Mouse (Mus musculus) A20 (cell line): Measurements from ENCODE around the gene Col18a1.

ENCODE experiments used
- DNase-seq: peaks from one replicate; pipeline ENCODE4 v3.0.0-alpha.2; 2011; ENCODE audit warnings: low read depth, low spot score

The Col18a1 gene

DNA sequence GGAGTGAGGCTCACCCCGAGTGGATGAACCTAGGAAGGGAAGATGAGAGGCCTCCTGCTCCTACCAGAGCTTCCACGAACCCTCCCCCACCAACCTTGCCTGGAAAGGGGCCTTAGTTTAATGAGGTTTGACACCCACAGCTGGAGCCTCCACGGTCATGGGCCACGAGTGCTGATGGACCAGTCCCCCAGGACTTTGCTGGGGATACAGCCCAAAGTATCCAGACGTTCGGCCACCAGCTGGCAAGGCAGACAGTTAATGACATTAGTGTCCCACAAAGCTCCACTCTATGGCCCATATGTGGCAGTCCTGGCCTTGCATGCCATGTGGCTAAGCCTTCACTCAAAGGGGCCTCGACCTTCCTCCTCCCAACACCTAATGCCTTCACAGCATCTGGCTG, 55.5 kb downstream of the Col18a1 start:
- DNase-seq = no peak

DNA sequence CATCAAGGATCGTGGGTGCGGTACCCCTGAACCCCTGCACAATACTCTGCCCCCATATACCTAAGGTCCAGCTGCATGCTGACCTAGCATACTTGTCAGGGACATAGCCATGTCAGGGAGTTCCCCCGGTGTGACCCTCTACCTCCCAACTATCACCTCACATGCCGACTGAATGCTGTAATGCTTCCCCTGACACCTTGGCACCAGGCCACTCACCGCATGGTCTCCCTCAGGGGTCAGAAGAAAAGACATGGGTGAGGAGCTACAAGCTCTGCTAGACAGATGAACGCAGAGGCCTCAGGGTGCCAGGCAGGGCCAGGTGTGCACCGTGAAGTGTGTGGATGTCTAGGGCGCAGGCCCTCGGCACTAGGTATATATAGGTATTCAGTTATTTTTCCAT, 56.3 kb downstream of the Col18a1 start:
- no peak for DNase-seq

DNA sequence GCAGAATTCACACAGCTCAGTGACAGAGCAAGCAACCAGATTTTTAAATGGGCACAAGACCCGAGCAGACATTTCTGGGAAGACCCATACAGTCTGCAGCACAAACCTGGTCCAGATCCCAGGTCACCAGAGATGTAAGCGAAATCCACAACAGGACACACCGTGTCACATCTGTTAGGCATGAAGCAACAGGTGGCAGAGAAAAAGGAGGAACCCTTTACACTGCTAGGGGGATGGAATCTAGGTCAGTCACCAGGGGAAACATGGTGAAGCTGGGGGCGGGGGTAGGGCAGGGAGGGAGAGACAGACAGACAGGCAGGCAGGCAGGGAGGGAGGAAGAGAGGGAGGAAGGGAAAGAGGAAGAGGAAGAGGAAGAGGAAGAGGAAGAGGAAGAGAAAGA, 58.2 kb downstream of the Col18a1 start:
- no peak for DNase-seq

DNA sequence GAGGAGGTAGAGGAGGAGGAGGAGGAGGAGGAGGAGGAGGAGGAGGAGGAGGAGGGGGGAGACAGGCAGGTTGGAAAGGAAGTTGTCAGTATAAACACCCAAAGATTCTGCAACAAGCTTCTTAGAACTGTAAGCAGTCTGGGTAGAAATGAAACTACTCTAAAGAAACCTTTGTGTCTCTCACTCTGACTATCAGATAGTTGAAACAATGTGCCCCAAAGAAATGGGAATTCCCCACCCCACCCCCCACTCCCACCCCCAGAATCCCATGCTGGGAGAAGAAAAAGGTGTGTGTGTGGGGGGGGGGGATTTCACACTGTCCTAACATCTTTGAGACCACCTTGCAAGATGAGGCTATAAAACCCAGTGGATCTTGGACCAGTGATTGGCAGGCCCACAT, 62.0 kb downstream of the Col18a1 start:
- no peak for DNase-seq

DNA sequence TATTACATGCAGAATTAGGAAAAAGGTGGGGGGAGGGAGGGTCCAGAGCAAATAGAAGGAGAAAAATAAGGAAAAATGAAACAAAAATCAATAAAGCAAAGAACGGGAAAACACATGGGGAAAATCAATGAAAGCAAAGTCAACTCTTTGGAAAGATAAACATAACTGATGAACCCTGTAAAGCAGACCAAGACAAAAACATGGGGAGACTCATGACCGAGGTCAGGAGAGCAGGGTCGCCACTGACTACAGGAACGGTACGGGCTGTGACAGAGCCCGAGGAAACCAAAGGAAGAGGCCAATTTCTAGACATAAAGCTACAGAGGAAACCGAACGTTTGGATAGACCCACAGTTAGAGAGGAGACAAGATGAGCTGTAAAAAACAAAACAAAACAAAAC, 62.7 kb downstream of the Col18a1 start:
- no peak for DNase-seq

DNA sequence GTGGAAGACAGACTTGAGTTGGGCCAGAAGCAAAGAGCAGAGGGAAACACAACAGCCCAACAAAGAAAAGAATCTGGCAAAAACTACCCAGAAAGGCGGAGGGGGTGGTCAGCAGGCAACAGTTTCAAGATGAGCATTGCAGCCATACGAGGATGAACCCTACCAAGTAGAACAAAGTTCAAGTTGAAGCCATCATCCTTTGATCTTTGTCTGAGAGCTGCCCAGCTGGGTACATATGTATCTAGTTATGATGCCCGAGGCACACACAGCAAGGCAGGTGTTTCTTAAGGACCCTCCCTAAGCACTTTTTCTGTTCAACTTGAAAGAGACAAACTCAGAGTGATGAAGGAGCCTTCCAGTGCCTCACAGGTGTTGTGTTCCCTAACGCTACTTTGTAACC, 66.6 kb downstream of the Col18a1 start:
- no peak for DNase-seq

DNA sequence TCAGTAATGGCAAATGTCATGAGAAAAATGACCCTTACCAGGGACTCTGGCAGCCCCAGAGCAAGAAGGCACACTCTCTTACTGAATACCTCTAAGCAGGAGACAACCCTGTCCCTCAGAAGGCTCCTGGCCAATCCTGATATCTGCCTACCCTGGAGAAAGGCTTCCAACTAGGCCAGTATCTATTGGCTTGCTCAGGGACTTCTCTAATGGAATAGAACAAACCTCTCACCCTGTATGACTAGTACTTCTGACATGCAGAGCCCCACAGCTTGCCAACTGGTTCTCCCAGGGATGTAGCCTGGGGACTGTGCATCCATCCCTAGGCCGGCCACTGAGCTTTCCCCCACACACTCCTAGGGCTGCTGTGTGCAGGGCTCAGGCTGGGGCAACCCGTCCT, 67.7 kb downstream of the Col18a1 start:
- no peak for DNase-seq

DNA sequence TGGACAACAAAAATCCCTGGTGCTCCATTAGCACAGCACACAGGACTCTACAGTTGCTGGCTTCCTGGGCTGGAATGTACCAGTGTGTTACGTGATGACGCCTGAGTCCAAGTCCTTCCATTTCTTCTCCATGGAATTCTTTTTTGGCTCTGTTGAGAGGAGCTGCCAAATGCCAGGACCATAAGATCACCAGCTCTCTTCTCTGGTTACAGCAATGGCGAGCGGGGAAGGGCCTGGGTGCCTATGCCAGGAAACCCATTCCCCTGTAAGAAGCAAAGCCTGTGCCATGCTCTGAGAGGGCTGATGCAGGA, 68.5 kb downstream of the Col18a1 start:
- no peak for DNase-seq

DNA sequence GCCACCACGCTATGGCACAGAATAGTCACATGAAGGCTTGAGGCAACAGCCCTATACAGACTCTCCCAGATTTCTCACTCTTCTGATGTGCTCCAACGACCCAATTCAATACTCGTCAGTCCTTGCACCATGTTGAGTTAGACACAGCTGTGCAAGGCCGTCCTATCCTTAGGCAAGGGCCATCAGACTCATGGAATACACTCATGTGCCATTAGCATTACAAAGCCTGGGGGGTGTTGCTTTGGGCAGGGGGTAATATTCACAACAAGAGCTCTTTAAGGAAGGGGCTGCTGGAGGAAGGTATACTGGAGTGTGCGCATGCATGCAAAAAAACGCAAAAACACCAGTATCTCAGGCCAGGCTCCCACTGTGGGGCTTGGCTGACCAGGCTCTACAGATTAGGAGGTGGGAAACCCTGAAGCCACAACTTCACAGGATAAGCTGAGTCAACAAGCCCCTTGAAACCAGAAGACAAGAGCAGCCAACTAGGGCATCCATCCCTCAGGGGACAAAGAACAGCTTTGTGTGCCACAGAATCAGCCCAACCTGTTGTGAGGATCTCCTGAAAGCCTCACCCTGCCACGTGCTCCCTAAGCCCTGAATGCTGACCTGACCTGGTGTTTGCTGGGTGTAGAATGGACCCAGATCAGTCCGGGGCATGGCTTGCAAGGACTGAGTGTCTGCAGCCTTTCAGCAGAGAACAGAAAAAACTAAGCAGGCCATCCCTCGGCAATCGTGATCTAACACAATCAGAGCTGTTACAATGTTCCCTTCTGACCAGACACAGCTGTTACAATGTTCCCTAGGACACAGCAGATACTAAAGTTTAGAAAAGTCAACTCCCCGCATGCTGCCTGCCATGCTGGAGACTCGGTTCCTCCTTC, 69.1 kb downstream of the Col18a1 start:
- DNase-seq = no peak

DNA sequence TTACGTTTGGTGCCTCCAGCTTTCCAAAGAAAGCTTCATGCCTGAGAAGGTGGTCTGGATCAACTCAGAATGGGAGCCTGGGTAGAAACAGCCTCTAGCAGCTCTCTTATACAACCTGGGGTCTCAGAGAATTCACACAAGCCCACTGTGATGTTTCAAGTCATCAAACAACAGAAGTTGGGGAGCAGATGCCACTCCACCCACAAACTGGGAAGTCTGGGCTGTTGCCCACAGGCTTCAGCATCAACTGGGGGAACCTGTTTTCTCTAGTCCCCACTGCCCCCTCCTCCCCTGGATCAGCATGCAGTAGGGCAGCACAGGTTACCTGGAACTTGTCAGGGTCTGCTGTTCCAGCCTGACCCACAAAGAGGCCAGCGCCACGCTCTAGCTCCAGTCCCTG, 70.7 kb downstream of the Col18a1 start:
- DNase-seq = no peak

DNA sequence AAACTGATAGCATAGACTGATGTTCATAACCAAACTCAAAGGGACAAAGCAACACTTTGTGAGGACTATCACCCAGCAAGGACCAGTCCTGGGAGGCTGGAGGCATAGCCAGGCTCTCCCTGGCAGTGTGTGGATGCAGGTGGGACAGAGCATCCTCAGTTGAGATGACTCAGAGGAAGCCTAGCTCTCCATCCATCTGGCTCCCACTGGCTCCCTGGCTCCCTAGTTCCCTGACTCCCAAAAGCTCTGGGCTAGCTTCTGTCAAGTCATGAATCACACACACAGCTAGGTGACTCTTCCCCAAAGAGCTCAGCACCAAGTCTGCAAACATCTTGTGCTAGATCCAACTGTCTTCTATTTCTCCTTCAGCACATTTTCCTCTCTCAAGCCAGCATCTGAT, 72.5 kb downstream of the Col18a1 start:
- no peak for DNase-seq

DNA sequence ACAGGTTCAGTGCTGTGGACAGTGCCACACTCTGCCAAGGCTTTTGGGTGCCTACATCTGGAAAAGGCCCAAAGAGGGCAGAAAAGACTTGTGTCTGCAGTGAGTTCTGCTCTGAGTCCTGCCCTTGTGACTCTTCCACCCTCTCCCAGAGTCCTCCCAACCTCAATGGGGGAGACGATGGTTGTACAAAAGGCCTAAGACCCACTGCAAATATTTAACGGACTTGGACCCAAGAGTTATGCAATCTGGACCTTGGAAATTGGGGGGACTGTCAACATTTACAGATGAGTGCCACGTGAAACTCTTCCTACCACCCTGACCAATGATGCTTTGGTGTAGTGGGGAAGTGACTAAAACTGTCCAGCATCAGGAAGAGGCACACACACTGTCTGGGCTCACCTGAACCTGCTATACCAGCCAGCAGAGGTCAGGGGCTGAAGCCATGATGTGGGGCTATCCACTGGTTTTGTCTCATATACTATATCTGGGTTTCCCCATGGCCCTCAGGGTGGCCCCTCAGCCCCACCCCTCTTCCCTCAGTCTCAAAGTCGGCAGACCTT, 74.7 kb downstream of the Col18a1 start:
- DNase-seq = no peak

DNA sequence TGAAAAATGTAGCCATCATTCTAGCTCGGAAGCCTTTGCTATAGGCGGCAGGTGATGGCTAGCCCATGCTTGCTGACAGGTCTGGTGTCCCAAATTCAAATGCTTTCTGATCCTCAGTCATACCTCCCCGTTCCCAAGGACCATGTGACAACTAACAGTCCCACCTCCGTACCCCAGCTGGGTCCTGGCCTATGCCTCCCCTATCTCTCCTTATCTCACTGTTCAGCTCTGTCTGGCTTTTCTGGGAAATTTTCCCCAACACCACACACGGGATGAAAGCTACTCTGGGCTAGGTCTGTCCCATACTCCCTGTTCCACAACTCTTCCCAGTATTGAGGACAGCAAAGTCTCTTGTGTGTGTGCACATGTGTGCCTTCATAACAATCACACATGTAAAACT, 76.3 kb downstream of the Col18a1 start:
- no peak for DNase-seq

DNA sequence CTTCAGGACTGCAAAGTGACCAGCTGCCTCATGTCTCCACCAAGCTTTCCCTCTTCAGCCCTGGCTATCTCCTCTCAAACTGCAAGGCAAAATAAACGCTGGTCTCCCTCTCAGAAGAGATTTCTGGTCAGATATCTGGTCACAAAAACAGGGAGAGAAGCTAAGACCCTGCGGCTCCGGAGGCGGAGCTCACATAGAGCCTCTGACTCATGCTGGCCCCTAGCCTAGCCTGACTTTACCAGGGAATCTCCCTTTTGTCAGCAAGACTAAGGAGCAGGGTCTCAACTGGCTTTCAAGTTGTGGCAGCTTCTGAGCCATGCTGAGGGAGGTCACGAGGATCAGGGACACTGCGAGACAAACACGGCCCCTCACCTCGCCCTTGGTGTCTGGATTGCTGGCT, 77.0 kb downstream of the Col18a1 start:
- DNase-seq = no peak

DNA sequence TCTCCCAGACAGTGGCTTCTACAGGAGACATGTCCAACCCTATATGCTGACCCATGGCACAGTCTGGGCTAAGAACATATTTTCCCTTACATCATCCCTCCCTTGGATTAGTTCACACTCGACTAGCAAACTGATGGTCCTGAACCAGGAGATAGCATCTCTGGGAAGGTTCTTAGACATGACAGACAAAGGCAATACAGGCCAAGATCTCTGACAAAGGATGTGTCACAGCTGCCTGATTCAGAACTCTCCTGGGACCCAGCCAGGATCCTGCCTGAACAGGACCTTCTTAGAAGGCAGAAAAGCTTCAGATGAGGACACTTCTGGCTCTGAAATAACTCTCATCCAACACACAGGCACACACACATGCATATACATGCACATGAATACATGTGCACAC, 81.8 kb downstream of the Col18a1 start:
- DNase-seq = no peak

DNA sequence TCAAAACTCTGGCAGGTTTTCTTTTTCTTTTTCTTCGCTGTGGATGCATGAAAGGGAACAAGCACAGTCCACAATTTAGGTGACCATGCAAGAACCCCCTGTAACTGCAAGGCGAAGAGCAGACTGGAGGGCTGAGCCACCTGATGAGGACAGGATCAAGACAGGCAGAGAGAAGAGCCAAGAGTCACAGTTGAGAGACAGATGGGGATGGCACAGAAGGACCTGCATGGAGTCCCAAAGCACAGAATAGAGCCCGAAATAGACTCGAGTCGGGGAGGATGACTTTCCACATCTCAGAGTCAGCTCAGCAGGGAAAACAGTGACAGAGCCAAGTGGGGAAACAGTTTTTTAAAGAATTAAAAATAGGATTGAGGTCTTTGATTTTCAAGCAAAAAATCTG, 83.4 kb downstream of the Col18a1 start:
- DNase-seq = no peak

DNA sequence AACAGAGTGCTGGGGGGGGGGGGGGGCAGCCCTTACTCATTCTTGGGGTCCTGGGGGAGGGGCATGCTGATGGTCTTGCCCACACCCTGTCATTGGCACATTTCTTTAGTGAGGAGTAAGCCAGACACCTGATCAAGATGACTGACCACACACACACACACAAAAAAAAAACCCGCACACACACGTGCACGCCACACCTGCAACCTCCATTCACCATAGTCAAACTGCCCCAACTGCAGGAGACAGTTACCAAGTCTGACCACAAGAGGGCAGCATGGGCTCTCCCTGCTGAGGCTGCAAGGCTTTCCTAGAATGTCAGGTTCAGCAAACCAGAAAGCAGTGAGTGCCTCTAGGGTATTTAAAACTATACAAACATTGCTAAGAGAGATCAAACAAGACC, 83.9 kb downstream of the Col18a1 start:
- DNase-seq = peak; percentile 77

DNA sequence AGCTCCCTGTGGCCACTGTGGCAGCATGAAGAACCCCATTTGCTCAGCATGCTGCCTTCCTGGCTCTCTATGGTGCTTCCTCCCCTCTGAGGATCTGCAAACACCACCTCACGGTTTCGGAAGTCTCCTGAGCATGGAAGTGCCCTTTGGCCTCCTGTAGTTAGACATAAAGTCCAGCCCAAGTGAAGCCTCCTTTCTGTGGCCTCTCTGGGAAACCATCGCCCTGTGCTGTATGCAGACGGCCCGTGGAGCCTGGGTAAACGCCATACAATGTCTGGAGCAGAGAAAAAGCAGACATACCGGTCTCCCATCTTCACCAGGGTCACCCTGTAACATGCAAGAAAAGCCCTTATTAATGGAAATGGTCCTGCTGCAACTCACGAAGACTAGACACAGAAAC, 87.4 kb downstream of the Col18a1 start:
- no peak for DNase-seq

DNA sequence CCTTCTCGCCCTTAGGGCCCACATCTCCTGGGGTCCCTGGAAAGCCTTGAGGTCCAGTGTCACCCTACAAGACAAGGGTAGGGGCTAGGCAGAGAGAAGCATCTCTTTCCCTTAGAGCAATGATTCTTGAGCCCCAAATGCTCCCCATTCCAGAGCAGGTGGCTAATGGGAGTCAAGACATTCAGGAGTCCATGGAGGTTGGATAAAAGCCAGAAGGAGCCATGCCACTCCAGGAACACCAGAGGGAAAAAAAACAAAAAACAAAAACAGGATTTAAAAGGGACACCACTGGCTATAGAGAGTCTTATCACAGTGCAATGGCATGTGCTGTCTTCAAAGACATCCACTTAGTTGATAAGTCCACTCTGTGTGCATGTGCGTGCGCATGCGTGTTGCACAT, 87.9 kb downstream of the Col18a1 start:
- DNase-seq = no peak

DNA sequence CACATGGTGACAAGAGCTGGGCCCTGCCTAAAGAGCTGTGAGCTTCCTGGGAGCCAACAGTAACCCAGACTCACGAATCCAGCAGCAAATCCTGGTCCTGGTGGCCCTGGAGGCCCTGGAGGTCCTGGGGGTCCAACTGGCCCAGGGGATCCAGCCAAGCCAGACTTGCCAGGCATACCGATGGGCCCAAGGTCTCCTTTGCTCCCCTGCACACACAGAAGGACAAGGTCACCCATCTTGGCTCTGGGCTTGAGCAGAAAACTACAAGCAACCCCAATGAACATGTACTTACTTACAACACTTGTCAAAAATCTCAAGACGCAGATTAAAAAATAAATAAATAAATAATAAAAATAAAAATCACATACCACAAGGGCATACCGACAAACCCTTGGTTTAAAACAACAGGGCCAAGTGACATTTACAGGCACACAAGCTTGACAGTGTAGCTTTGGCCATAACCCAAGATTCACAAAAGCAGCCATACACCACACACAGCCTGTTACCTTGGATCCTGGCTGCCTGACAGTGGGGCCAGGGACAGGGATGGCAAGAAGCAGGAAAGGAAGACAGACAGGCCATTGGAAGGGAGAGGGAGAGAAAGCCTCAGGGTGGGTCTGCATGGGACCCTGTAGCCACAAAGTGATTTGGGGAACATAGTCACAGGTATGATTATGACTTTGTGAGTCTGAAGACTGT, 91.9 kb downstream of the Col18a1 start:
- DNase-seq = no peak

DNA sequence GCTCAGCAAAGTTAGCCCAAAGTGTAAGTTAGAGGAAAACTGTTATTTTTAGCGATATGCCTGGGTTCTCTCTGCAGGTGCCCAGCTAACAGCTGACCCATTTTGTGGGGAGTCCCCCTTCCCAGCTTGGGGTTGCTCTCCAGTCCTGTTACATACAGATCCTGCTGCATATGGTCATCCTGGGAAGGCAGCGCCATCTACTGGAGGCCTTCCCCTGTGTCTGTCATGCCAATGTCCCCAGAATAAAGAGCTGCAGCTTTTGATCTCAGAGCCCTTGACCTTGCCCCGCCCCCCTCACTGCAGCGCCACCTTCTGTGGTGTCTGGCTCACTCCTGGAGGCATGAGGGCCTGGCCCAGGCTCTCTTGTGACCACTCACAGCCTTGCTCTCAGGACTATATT, 96.3 kb downstream of the Col18a1 start:
- peak; percentile 76 for DNase-seq

DNA sequence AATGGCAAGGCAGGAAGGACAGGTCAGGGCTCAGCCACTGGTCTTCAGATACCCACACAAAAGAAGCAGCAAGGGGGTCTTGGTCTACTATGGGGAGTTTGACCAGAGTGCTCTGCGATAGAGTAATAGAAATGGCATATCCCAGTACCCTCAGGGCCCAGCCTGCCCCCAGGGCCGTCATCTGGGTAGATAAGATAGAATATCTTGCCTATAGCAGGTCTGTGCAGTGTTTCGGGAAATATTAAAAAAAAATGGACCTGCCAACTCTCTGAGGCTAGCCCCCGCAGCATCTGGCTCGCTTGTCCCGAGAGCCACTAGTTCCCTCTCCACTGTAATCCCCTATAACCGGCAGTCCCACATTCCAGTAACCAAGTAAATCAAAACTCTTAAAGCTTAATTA, 97.9 kb downstream of the Col18a1 start:
- DNase-seq = no peak

DNA sequence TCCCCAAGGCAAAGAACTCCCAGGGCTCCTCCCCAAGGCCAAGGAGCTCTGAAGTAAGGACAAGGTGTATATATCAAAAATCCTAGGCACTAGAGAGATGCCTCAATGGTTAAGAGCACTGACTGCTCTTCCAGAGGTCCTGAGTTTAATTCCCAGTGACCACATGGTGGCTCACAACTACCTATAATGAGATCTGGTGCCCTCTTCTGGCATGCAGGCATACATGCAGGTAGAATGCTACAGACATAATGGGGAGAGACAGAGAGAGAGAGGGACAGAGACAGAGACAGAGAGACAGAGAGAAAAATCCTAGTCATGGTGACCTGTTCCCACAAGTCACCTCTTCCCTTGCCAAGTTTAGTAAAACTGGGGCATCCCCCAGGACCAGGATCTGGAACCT, 101.7 kb downstream of the Col18a1 start:
- peak; percentile 31 for DNase-seq
